Mouse (Mus musculus): Measurements from ENCODE around the gene Clasp1.

Clasp1 gene

GRCm38 (mm10) chr1:118388757-118389453 is at the start of gene Clasp1:
TSS of gene Clasp1 (plus strand) at chr1:118389058.
- DNase-seq (ENCODE audit: low spot score in 2 of 2): peak; percentile 91 to 95

GRCm38 (mm10) chr1:118343649-118344435 is 45.0 kb upstream of the Clasp1 start:
- DNase-seq (ENCODE audit: low spot score in 2 of 2): no peak

- no peak for DNase-seq (ENCODE audit: low spot score in 2 of 2)
These were observed 38.9 kb upstream of the Clasp1 start for GRCm38 (mm10) chr1:118349922-118350321.

- no peak for DNase-seq (ENCODE audit: low spot score in 2 of 2)
These were observed 29.6 kb upstream of the Clasp1 start for GRCm38 (mm10) chr1:118359071-118359761.

GRCm38 (mm10) chr1:118367970-118368369 is 20.9 kb upstream of the Clasp1 start:
- DNase-seq (ENCODE audit: low spot score in 2 of 2): no peak

GRCm38 (mm10) chr1:118368721-118369461 is 20.0 kb upstream of the Clasp1 start:
- DNase-seq (ENCODE audit: low spot score in 2 of 2): no peak

GRCm38 (mm10) chr1:118377784-118378183 is 11.1 kb upstream of the Clasp1 start:
- DNase-seq (ENCODE audit: low spot score in 2 of 2): no peak

GRCm38 (mm10) chr1:118380105-118380786 is 8.6 kb upstream of the Clasp1 start:
- DNase-seq (ENCODE audit: low spot score in 2 of 2): no peak

GRCm38 (mm10) chr1:118388127-118388756 is 616 bp upstream of the Clasp1 start:
- peak; percentile 37 to 39 for DNase-seq (ENCODE audit: low spot score in 2 of 2)

- peak in 1 of 2 experiments; percentile 66 for DNase-seq (ENCODE audit: low spot score in 2 of 2)
These were observed 802 bp downstream of the Clasp1 start for GRCm38 (mm10) chr1:118389454-118390265.

GRCm38 (mm10) chr1:118390266-118390660 is 1.4 kb downstream of the Clasp1 start:
- no peak for DNase-seq (ENCODE audit: low spot score in 2 of 2)

- DNase-seq (ENCODE audit: low spot score in 2 of 2): no peak
These were observed 2.1 kb downstream of the Clasp1 start for GRCm38 (mm10) chr1:118390871-118391387.

- DNase-seq (ENCODE audit: low spot score in 2 of 2): no peak
These were observed 3.4 kb downstream of the Clasp1 start for GRCm38 (mm10) chr1:118392246-118392645.

- no peak for DNase-seq (ENCODE audit: low spot score in 2 of 2)
These were observed 5.1 kb downstream of the Clasp1 start for GRCm38 (mm10) chr1:118393916-118394315.

- DNase-seq (ENCODE audit: low spot score in 2 of 2): no peak
These were observed 9.0 kb downstream of the Clasp1 start for GRCm38 (mm10) chr1:118397866-118398265.

- DNase-seq (ENCODE audit: low spot score in 2 of 2): no peak
These were observed 9.7 kb downstream of the Clasp1 start for GRCm38 (mm10) chr1:118398567-118398966.

GRCm38 (mm10) chr1:118399625-118400310 is 10.9 kb downstream of the Clasp1 start:
- no peak for DNase-seq (ENCODE audit: low spot score in 2 of 2)

GRCm38 (mm10) chr1:118401991-118402390 is 13.1 kb downstream of the Clasp1 start:
- no peak for DNase-seq (ENCODE audit: low spot score in 2 of 2)

- no peak for DNase-seq (ENCODE audit: low spot score in 2 of 2)
These were observed 13.7 kb downstream of the Clasp1 start for GRCm38 (mm10) chr1:118402556-118402955.

All from frontal cortex, postnatal 10 days (tissue).